Mouse (Mus musculus): ENCODE measurements around the gene Gpc6. TPM values are rescaled to one million over a fixed set of nuclear protein-coding genes. Genes with fewer than 3 reads are reported as not detected.

Gpc6 gene
- total and polyA plus RNA-seq, 3 experiments = not detected

- no peak overlapping the region for H3K9ac ChIP-seq (ENCODE audit: insufficient read depth, low read depth)
- peak; percentile 37 for DNase-seq (ENCODE audit: extremely low read depth)
- no peaks in the 10 kb centered on the region for H3K79me2 ChIP-seq (replicated peaks; ENCODE audit: control insufficient read depth, extremely low read depth, insufficient read depth, poor library complexity, severe bottlenecking)
- no peak overlapping the region for H3K4me3 ChIP-seq (replicated peaks in 1 of 3; ENCODE audit: low read depth in 2 of 3, low read length in 2 of 3, poor library complexity in 1 of 3)
- H3K27ac ChIP-seq (ENCODE audit: insufficient read depth, low read depth) = no peak overlapping the region
- H3K9me3 ChIP-seq (replicated peaks; ENCODE audit: low read length) = no peaks in the 10 kb centered on the region
- TF ChIP-seq USF2 (conservative IDR thresholded peaks at IDR 0.05; ENCODE audit: low read depth, low read length) (peak; percentile 75), TBP (conservative IDR thresholded peaks at IDR 0.05; ENCODE audit: low read depth, low read length) (no peak), ZC3H11A (IDR thresholded peaks at IDR 0.05; ENCODE audit: low read depth, low read length) (no peak), ZNF384 (IDR thresholded peaks at IDR 0.05; ENCODE audit: low read depth, low read length) (no peak), ETS1 (conservative IDR thresholded peaks at IDR 0.05; ENCODE audit: low read depth, low read length) (no peak), MAX (IDR thresholded peaks at IDR 0.05; ENCODE audit: low read length) (peak; percentile 87), IRF4 (IDR thresholded peaks at IDR 0.05; ENCODE audit: low read depth, low read length) (no peak), NELFE (IDR thresholded peaks at IDR 0.05; ENCODE audit: low read depth, low read length) (no peak), UBTF (IDR thresholded peaks at IDR 0.05; ENCODE audit: low read depth, low read length) (no peak), EP300 (IDR thresholded peaks at IDR 0.05; ENCODE audit: low read length) (no peak), MAZ (IDR thresholded peaks at IDR 0.05; ENCODE audit: low read depth, low read length) (no peak), BHLHE40 (IDR thresholded peaks at IDR 0.05; ENCODE audit: low read depth, low read length) (peak; percentile 73), MXI1 (IDR thresholded peaks at IDR 0.05; ENCODE audit: low read depth, low read length) (no peak), USF1 (IDR thresholded peaks at IDR 0.05; ENCODE audit: low read depth, low read length) (peak; percentile 80), GABPA (IDR thresholded peaks at IDR 0.05; ENCODE audit: insufficient replicate concordance, low read depth, low read length) (no peak), NRF1 (IDR thresholded peaks at IDR 0.05; ENCODE audit: low read depth, low read length) (no peak), KAT2A (IDR thresholded peaks at IDR 0.05; ENCODE audit: insufficient replicate concordance, low read length) (no peak), CHD2 (IDR thresholded peaks at IDR 0.05; ENCODE audit: low read length) (no peak), MYC (IDR thresholded peaks at IDR 0.05; ENCODE audit: low read depth, low read length) (no peak), JUND (conservative IDR thresholded peaks at IDR 0.05; ENCODE audit: low read depth, low read length) (no peak), MAFK (IDR thresholded peaks at IDR 0.05; ENCODE audit: insufficient replicate concordance, low read length) (no peak), SMC3 (IDR thresholded peaks at IDR 0.05; ENCODE audit: low read depth, low read length) (no peak)
- no peak overlapping the region; the same call in 1 of the 2 replicates for H3K4me2 ChIP-seq (ENCODE audit: insufficient read depth, low read depth, poor library complexity, severe bottlenecking)
- dilution Hi-C loops (cut with MboI; ENCODE audit: extremely low pct_ligation_motif_present, extremely low pct_unique_long_range_greater_than_20kb, low sequenced_read_pairs) = no loop called here
- H3K36me3 ChIP-seq (replicated peaks in 1 of 2; ENCODE audit: control insufficient read depth in 1 of 2, insufficient read depth in 1 of 2, low read length in 1 of 2) = no peaks in the 10 kb centered on the region
- in situ Hi-C loops (cut with MboI; ENCODE audit: low pct_ligation_motif_present, low pct_unique_long_range_greater_than_20kb, low sequenced_read_pairs) = no loop called here
- H3K27me3 ChIP-seq (replicated peaks) = no peaks in the 10 kb centered on the region
- peaks cover 2 to 13% of the 10 kb centered on the region in 2 experiments; a peak in 3 of 4 replicates for H3K4me1 ChIP-seq (ENCODE audit: control insufficient read depth in 1 of 2, insufficient read depth in 2 of 2)
Observed at GRCm38 (mm10) chr14:117796661-117797060, 871.5 kb downstream of the Gpc6 start.

GRCm38 (mm10) chr14:117800399-117800798 is 875.3 kb downstream of the Gpc6 start:
- in situ Hi-C loops (cut with MboI; ENCODE audit: low pct_ligation_motif_present, low pct_unique_long_range_greater_than_20kb, low sequenced_read_pairs) = no loop called here

More at GRCm38 (mm10) chr14:117800399-117800798, 875.3 kb downstream of the Gpc6 start:
- dilution Hi-C loops (cut with MboI; ENCODE audit: extremely low pct_ligation_motif_present, extremely low pct_unique_long_range_greater_than_20kb, low sequenced_read_pairs) = no loop called here
- no peak overlapping the region for H3K4me2 ChIP-seq (ENCODE audit: insufficient read depth, low read depth, poor library complexity, severe bottlenecking)
- H3K79me2 ChIP-seq (replicated peaks; ENCODE audit: control insufficient read depth, extremely low read depth, insufficient read depth, poor library complexity, severe bottlenecking) = no peaks in the 10 kb centered on the region
- no peak overlapping the region for H3K27ac ChIP-seq (ENCODE audit: insufficient read depth, low read depth)
- H3K27me3 ChIP-seq (replicated peaks) = no peaks in the 10 kb centered on the region
- DNase-seq (ENCODE audit: extremely low read depth) = no peak
- peaks cover 2 to 10% of the 10 kb centered on the region in 2 experiments; a peak in 3 of 4 replicates for H3K4me1 ChIP-seq (ENCODE audit: control insufficient read depth in 1 of 2, insufficient read depth in 2 of 2)
- no peaks in the 10 kb centered on the region for H3K36me3 ChIP-seq (replicated peaks in 1 of 2; ENCODE audit: control insufficient read depth in 1 of 2, insufficient read depth in 1 of 2, low read length in 1 of 2)
- no peak overlapping the region for H3K9ac ChIP-seq (ENCODE audit: insufficient read depth, low read depth)
- no peaks in the 10 kb centered on the region for H3K9me3 ChIP-seq (replicated peaks; ENCODE audit: low read length)
- no peak overlapping the region for H3K4me3 ChIP-seq (replicated peaks in 1 of 3; ENCODE audit: low read depth in 2 of 3, low read length in 2 of 3, poor library complexity in 1 of 3)
- TF ChIP-seq MYC (IDR thresholded peaks at IDR 0.05; ENCODE audit: low read depth, low read length) (no peak), TCF12 (IDR thresholded peaks at IDR 0.05; ENCODE audit: low read depth, low read length) (no peak), PAX5 (IDR thresholded peaks at IDR 0.05; ENCODE audit: low read length) (no peak), POLR2AphosphoS2 (IDR thresholded peaks at IDR 0.05; ENCODE audit: low read depth, low read length) (no peak), CTCF (conservative IDR thresholded peaks at IDR 0.05 in 1 of 2, IDR thresholded peaks at IDR 0.05 in 1 of 2; ENCODE audit: low read depth in 2 of 2, low read length in 2 of 2) (no peak), HCFC1 (IDR thresholded peaks at IDR 0.05; ENCODE audit: low read depth, low read length) (no peak)

Data from CH12.LX (cell line).